Mouse (Mus musculus): ENCODE data around the gene Pik3r1. TPM values are rescaled to one million over a fixed set of nuclear protein-coding genes. Genes with fewer than 3 reads are reported as not detected.

Gene Pik3r1
- total RNA-seq, 1 experiment from 2014 or later: 171 TPM

DNA sequence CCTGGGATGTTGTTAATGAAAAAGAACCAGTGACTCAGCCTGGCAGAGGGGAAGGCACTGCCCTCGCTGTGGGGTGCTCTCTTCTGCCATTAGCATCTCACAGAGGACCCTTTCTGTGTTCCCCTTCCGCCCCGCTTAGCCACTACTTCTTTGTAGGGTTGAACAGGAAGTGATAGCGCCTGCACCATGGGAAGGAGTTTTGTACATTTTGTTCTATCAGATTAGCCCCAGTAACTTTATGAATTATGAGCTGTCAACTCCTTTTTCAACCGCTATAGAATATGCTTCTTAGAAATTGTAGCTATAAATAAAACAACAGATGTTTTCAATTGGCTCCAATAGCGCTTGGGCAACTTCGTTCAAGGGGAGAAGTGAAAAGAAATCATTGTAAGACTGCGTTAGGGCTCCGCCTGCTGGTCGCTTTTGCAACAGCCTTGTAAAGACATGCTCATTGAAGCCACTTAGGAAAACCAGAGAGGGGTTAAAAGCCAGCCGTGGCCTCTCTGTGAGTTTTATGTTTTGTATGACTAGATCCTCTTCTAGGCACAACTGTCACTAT is 48.6 kb downstream of the Pik3r1 start:
- peak; percentile 77 for ATAC-seq (ENCODE audit: extremely low read depth, insufficient number of reproducible peaks, low FRiP score, poor library complexity, severe bottlenecking)

DNA sequence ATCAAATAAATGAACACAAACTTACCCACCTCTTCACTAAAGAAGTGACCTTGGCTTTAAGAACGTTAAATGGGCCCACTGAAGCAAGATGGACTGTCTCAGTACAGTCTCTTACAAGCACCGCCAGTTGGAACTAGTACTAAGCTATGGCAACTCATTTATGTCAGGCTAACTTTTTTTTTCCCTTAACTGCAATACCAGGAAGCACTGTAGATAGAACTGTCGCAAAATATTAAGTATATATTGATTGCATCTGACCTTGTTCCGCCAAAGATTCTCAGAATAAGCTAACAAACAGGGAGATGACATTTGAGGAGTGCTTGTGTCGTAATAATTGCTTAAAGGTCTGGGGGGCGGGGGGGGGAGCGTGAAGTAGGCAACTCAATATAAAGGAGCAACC is 49.3 kb downstream of the Pik3r1 start:
- no peak for ATAC-seq (ENCODE audit: extremely low read depth, insufficient number of reproducible peaks, low FRiP score, poor library complexity, severe bottlenecking)

- ATAC-seq (ENCODE audit: extremely low read depth, insufficient number of reproducible peaks, low FRiP score, poor library complexity, severe bottlenecking): no peak
Measured at GRCm38 (mm10) chr13:101717836-101718235, 50.2 kb downstream of the Pik3r1 start.

DNA sequence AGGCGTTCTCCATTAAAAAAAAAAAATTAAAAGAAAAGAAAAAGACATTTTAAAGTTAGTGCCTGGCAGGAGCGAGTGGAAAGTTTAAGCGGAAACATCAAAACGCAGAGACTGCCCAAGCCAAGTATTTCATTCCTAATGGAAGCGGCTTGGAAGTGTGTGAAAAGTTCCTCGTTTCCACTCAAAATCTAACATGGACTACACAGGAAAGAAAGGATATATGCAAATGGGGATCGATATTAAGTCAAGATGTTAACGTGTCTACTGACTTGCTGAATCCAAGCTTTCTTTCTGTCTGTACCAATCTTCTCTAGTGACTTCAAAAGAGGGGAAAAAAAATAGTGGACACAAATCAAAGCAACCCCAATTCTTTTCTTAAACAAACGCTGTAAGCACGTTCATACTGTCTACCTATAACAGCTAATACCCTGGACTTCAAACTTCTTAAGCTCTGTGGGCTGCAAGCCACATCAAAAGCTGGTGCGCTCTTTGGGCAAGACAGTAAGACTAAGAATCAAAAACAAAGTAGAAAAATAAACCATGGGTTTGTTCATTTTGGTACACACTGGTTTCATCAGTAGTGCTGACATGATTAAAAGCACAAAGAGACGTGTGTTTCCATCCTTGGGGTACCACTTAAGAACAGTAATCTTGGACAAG is 54.5 kb downstream of the Pik3r1 start:
- ATAC-seq (ENCODE audit: extremely low read depth, insufficient number of reproducible peaks, low FRiP score, poor library complexity, severe bottlenecking): no peak

DNA sequence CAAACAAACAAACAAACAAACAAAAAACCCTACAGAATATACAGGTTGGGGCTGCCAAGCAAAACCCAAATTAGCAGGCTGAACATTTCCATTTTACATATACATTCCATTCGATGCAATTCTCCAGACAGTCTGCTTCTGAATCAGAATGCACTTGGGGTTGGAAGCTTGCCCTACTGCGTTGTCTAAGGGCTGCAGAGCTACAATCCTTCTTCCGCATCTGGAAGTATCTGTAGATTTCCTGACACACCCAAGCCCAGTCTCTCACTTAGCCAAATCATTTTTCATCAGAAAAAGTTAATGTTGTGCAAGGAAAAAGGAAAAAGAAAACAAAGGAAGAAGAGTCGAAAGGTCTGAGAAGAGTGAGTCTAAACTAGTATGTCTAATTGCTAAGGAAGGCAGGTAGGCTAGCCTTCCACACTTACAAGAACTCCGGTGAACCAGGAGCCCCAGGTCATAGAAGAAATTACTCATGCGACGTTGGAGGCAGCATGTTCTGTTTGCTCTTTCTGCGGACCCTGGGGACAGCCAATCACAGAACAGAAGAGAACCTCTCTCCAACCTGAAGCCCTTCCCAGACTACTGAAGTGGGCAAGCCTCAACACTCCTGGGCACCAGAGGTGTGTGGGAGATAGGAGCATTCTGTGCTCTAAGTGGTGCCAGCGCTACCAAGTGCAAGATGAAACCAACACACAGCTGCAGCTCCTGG is 55.1 kb downstream of the Pik3r1 start:
- ATAC-seq (ENCODE audit: extremely low read depth, insufficient number of reproducible peaks, low FRiP score, poor library complexity, severe bottlenecking): no peak

DNA sequence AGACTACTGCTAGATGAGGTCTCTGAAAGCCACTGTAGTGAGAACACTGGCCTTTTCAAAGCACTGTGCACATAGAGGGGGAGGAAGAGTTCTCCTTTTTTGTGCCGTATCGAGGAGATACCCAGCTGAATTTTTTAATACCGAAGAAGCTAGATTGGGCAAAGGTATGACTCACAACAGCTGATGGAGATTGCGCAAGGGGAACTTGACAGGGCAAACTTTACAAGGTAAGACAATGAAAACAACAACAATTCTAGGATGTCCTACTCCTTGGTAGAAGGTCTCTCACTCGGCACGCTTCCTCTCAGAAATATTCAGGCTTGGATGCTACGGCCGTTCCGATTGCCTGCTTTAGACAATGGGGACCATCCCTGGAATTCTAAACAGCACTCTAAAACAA is 55.9 kb downstream of the Pik3r1 start:
- peak; percentile 55 for ATAC-seq (ENCODE audit: extremely low read depth, insufficient number of reproducible peaks, low FRiP score, poor library complexity, severe bottlenecking)

GRCm38 (mm10) chr13:101711301-101711700 is 56.7 kb downstream of the Pik3r1 start:
- no peak for ATAC-seq (ENCODE audit: extremely low read depth, insufficient number of reproducible peaks, low FRiP score, poor library complexity, severe bottlenecking)

DNA sequence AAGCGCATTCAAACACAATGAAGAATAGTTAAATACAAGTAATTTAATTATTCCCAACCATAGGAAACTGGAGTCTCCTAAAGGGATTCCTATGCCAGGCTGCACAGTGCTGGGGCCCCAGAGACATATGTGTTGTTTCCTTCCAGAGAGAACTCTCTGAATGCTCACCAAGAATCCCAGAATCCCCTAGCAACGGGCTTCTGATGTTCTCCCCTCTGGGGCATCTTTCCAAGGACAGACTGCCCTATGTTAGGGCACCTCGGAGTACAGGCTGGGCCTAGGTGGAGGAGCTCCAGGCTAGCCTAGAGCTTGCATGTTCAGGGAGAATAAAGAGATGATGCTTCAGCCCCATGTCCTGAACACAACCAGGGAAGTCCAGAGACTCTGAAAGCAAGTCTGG is 58.2 kb downstream of the Pik3r1 start:
- ATAC-seq (ENCODE audit: extremely low read depth, insufficient number of reproducible peaks, low FRiP score, poor library complexity, severe bottlenecking): no peak

DNA sequence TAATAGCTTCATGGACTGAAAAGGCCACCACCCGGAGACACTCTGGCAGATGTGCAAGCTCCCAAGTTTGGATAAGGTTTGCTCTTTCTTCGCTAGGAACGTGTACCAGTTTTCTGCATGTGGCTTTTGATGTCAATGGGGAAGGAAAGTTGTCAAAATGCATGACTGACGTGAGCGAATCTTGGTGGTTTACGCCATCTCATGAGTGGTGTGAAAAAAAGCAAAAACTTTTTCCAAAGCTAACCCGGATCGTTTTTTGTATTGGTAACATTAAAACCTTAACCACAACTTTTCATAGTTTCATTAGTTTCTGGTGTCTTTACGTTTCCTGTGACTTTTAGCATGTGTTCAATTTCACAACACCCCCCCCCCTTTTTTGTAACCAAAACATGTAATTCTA is 60.8 kb downstream of the Pik3r1 start:
- no peak for ATAC-seq (ENCODE audit: extremely low read depth, insufficient number of reproducible peaks, low FRiP score, poor library complexity, severe bottlenecking)

DNA sequence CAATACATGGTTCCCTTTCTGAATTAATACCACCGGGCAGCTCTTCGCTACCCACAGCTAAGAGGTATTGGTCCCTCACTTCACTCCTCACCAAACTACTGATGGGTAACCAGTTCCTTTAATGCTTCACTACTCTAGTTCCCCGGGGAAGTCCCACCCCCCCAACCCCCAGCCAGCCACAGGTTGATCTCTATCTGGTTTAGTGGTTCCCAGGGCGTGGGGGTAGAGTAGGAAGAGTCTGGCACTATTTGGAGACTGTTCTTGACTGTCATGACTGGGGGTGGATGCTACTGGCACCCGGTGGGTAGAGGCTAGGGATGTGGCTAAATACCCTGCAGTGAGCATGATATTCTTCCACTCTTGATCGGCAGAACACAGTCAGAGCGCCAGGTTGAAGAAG is 61.6 kb downstream of the Pik3r1 start:
- ATAC-seq (ENCODE audit: extremely low read depth, insufficient number of reproducible peaks, low FRiP score, poor library complexity, severe bottlenecking): peak; percentile 29; the same call in 1 of the 2 replicates

GRCm38 (mm10) chr13:101702096-101702775 is 65.8 kb downstream of the Pik3r1 start:
- ATAC-seq (ENCODE audit: extremely low read depth, insufficient number of reproducible peaks, low FRiP score, poor library complexity, severe bottlenecking): peak; percentile 40

- no peak for ATAC-seq (ENCODE audit: extremely low read depth, insufficient number of reproducible peaks, low FRiP score, poor library complexity, severe bottlenecking)
Measured at GRCm38 (mm10) chr13:101701632-101702031, 66.4 kb downstream of the Pik3r1 start.

DNA sequence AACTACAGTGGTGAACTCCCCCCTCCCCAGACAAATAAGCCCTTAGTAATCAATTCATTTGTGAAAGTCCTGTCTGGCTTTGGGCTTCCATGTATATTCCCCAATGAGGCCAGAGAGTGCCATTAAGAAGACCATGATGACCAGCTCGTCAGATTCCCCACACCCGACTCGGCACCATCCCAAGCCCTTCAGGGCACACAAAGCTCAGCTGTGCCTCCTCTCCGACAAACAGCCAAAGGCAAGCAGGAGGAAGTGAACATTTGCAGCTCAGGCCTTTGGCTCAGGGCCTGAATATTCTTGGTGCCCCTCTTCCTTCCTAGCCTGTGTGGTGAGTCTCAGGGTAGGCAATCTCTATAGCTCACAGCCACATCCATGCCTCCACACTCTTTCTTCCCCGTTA is 68.3 kb downstream of the Pik3r1 start:
- ATAC-seq (ENCODE audit: extremely low read depth, insufficient number of reproducible peaks, low FRiP score, poor library complexity, severe bottlenecking): no peak

GRCm38 (mm10) chr13:101697966-101698365 is 70.1 kb downstream of the Pik3r1 start:
- no peak for ATAC-seq (ENCODE audit: extremely low read depth, insufficient number of reproducible peaks, low FRiP score, poor library complexity, severe bottlenecking)

- ATAC-seq (ENCODE audit: extremely low read depth, insufficient number of reproducible peaks, low FRiP score, poor library complexity, severe bottlenecking): no peak
Measured at GRCm38 (mm10) chr13:101697461-101697860, 70.6 kb downstream of the Pik3r1 start.

DNA sequence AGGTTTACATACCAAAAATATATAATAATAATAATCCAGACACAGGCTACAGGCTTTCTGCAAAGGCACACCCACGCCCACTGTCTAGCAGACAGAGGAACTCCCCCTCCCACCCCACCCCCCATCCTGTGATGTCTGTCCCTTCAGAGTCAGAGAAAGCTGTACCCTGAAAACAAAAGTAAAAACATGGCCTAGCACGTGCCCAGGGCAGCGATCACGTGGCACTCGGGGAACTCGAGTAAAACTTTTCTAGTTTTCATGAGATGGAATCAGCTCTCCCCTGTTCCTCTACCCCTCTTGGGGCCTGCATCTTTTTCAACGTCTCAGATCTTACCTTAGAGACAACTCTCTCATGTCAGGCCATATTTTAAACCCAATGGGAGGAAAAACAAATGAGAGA is 71.2 kb downstream of the Pik3r1 start:
- no peak for ATAC-seq (ENCODE audit: extremely low read depth, insufficient number of reproducible peaks, low FRiP score, poor library complexity, severe bottlenecking)

DNA sequence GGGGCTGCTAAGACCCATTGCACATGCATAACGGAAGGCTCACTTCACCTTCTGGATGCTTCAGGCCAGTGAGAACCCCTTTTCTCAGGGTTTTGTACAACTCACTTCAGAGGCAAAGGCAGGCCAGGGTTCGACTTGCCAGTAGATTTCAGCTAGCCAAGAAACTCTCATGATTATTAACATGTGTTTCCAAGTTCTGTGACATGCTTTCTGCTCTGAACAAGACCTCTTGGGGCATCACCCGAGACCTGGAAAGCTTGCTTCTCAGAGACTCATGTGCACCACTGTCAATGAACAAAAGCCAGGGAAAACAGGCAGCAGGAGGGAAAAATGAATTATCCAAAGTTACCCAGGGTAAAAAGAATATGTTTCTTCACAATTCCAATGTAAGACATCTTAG is 71.7 kb downstream of the Pik3r1 start:
- ATAC-seq (ENCODE audit: extremely low read depth, insufficient number of reproducible peaks, low FRiP score, poor library complexity, severe bottlenecking): no peak

DNA sequence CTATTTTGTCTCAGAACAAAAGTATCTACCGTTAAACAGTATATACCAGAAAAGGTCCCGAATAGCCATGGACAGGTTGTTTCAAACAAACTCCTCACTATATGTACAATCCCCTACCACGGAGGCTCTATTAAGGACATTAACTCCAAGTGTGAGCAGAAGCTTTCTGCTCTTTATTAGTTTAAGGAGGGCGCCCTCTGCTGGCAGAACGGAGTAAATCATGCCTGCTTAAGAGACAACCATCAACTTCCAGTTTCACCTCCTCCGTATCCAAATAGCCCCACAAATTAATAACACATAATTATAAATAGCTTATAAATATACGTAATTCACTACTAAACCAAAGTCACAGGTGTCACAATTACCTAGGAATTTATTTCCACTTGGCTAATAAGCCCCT is 72.1 kb downstream of the Pik3r1 start:
- peak; percentile 65 for ATAC-seq (ENCODE audit: extremely low read depth, insufficient number of reproducible peaks, low FRiP score, poor library complexity, severe bottlenecking)

DNA sequence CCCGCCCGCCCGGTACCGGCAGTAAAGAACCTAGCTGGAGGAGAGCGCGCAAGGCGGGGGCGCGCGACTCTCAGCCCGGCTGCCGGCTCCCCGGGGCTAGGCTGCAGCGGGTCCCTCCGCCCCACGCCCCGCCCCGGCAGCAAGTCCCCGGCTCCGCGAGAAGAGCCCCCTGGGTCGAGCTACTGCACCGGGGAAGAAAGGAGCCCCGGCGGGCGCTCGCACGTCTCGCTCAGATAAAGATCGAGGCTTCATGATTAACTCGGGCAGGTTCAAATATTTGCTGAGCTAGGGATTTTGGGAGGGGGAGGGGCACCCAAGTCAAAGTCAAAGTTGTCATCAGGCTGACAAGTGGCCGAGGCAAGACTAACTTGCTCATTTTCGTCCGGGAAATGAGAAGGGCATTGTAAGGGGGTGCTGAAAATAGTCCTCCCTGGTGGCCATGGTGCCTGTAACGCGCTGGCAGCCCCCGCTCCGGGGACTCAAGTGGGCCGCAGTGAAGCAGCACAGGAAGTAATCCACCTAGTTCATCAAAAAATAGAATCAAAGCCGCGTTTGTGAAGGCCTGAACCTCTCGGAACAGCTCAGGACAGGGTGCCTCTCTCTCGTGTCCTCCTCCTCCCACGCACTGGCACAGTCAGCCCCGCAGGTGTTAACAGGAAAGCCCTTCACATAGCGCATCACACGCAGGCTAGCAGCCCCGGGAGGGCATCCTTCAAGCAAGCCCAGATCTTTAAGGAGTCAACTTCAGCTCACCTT is 73.3 kb downstream of the Pik3r1 start:
- peak; percentile 14; the same call in 1 of the 2 replicates for ATAC-seq (ENCODE audit: extremely low read depth, insufficient number of reproducible peaks, low FRiP score, poor library complexity, severe bottlenecking)

All from neutrophil, adult 5-6 weeks (primary cell).